Mouse (Mus musculus) CH12.LX (cell line): ENCODE data around the gene Yod1. TPM values are rescaled to one million over a fixed set of nuclear protein-coding genes. Genes with fewer than 3 reads are reported as not detected.

Experiments
- DNase-seq: peaks from one replicate; pipeline ENCODE4 v3.0.0-alpha.2; 2013; ENCODE audit errors: extremely low read depth
- H3K27ac ChIP-seq: 2 replicates; pipeline ENCODE4 v1.5.1; 2012; ENCODE audit warnings: low read depth, mild to moderate bottlenecking, control low read depth, moderate library complexity; ENCODE audit not compliant: insufficient read depth
- H3K27me3 ChIP-seq: replicated peaks from 2 replicates; pipeline ENCODE3; 2012; ENCODE audit warnings: inconsistent platforms
- H3K36me3 ChIP-seq, 2 experiments: replicated peaks in 1 of 2; 2 replicates each; pipeline versions ENCODE3 to v1.6.1; 2012; ENCODE audit warnings: inconsistent platforms in 1 of 2, low read length in 1 of 2, mild to moderate bottlenecking in 1 of 2, mixed read lengths in 1 of 2, moderate library complexity in 1 of 2; ENCODE audit not compliant: control insufficient read depth in 1 of 2, insufficient read depth in 1 of 2
- H3K4me1 ChIP-seq, 2 experiments: 2 replicates each; pipeline ENCODE4 v1.6.1; 2012; ENCODE audit warnings: inconsistent platforms in 1 of 2, moderate library complexity in 1 of 2; ENCODE audit not compliant: insufficient read depth in 2 of 2, control insufficient read depth in 1 of 2
- H3K4me2 ChIP-seq: 2 replicates; pipeline ENCODE4 v1.6.1; 2012; ENCODE audit warnings: low read depth, mild to moderate bottlenecking, control low read depth; ENCODE audit not compliant: poor library complexity, insufficient read depth, severe bottlenecking
- H3K4me3 ChIP-seq, 3 experiments: fragments of 150-350 bp in 1 of 3; sonication (generic) in 1 of 3; replicated peaks in 1 of 3; 2 replicates each; pipeline versions ENCODE3 to v1.5.1; 2011 to 2012; ENCODE audit warnings: low read depth in 2 of 3, low read length in 2 of 3, mild to moderate bottlenecking in 2 of 3, moderate library complexity in 2 of 3, control low read depth in 1 of 3, improper control_type of control experiment in 1 of 3, inconsistent platforms in 1 of 3, mixed read lengths in 1 of 3; ENCODE audit not compliant: poor library complexity in 1 of 3
- H3K79me2 ChIP-seq: replicated peaks from 2 replicates; pipeline ENCODE4 v1.6.1; 2012; ENCODE audit warnings: mild to moderate bottlenecking, moderate library complexity; ENCODE audit not compliant: control insufficient read depth, poor library complexity, insufficient read depth, severe bottlenecking; ENCODE audit errors: extremely low read depth
- H3K9ac ChIP-seq: 2 replicates; pipeline ENCODE4 v1.6.1; 2012; ENCODE audit warnings: low read depth, mild to moderate bottlenecking, control low read depth, moderate library complexity; ENCODE audit not compliant: insufficient read depth
- H3K9me3 ChIP-seq: replicated peaks from 2 replicates; pipeline ENCODE3; 2012; ENCODE audit warnings: low read length, inconsistent platforms, mixed read lengths
- CTCF ChIP-seq, 2 experiments: IDR thresholded peaks in 1 of 2; conservative IDR thresholded peaks in 1 of 2; 2 replicates each; pipeline ENCODE4 v1.5.1; 2011 to 2012; ENCODE audit warnings: low read depth in 2 of 2, low read length in 2 of 2, improper control_type of control experiment in 1 of 2, inconsistent platforms in 1 of 2, mild to moderate bottlenecking in 1 of 2, moderate library complexity in 1 of 2
- ELF1 ChIP-seq: IDR thresholded peaks from 2 replicates; pipeline ENCODE4 v1.6.1; 2014; ENCODE audit warnings: low read depth, mild to moderate bottlenecking, inconsistent platforms, low read length, improper control_type of control experiment
- EP300 ChIP-seq: IDR thresholded peaks from 2 replicates; pipeline ENCODE4 v1.6.1; 2011; ENCODE audit warnings: low read length, improper control_type of control experiment
- ETS1 ChIP-seq: conservative IDR thresholded peaks from 2 replicates; pipeline ENCODE4 v1.6.1; 2012; ENCODE audit warnings: low read depth, mild to moderate bottlenecking, inconsistent platforms, low read length, improper control_type of control experiment, moderate library complexity
- GABPA ChIP-seq: IDR thresholded peaks from 2 replicates; pipeline ENCODE4 v1.6.1; 2012; ENCODE audit warnings: low read depth, low read length, improper control_type of control experiment, inconsistent platforms; ENCODE audit not compliant: insufficient replicate concordance
- HCFC1 ChIP-seq: IDR thresholded peaks from 2 replicates; pipeline ENCODE4 v1.6.1; 2012; ENCODE audit warnings: low read depth, mild to moderate bottlenecking, inconsistent platforms, low read length, improper control_type of control experiment
- JUN ChIP-seq: IDR thresholded peaks from 2 replicates; pipeline ENCODE4 v1.6.1; 2011; ENCODE audit warnings: low read depth, mild to moderate bottlenecking, low read length, improper control_type of control experiment, moderate library complexity; ENCODE audit not compliant: insufficient read depth
- KAT2A ChIP-seq: IDR thresholded peaks from 2 replicates; pipeline ENCODE4 v1.6.1; 2012; ENCODE audit warnings: low read length, improper control_type of control experiment, inconsistent platforms; ENCODE audit not compliant: insufficient replicate concordance
- MAX ChIP-seq: IDR thresholded peaks from 2 replicates; pipeline ENCODE4 v1.6.1; 2011; ENCODE audit warnings: low read length, improper control_type of control experiment
- POLR2AphosphoS2 ChIP-seq: IDR thresholded peaks from 2 replicates; pipeline ENCODE4 v1.6.1; 2011; ENCODE audit warnings: low read depth, low read length, improper control_type of control experiment
- RCOR1 ChIP-seq: conservative IDR thresholded peaks from 2 replicates; pipeline ENCODE4 v1.6.1; 2012; ENCODE audit warnings: low read depth, mild to moderate bottlenecking, inconsistent platforms, low read length, improper control_type of control experiment
- SIN3A ChIP-seq: IDR thresholded peaks from 2 replicates; pipeline ENCODE4 v1.6.1; 2012; ENCODE audit warnings: low read length, improper control_type of control experiment, inconsistent platforms
- TBP ChIP-seq: conservative IDR thresholded peaks from 2 replicates; pipeline ENCODE4 v1.6.1; 2011; ENCODE audit warnings: low read depth, low read length, improper control_type of control experiment
- TCF12 ChIP-seq: IDR thresholded peaks from 2 replicates; pipeline ENCODE4 v1.6.1; 2014; ENCODE audit warnings: low read depth, mild to moderate bottlenecking, inconsistent platforms, low read length, improper control_type of control experiment
- UBTF ChIP-seq: IDR thresholded peaks from 2 replicates; pipeline ENCODE4 v1.6.1; 2012; ENCODE audit warnings: low read depth, mild to moderate bottlenecking, inconsistent platforms, low read length, improper control_type of control experiment, moderate library complexity
- ZMIZ1 ChIP-seq: IDR thresholded peaks from 2 replicates; pipeline ENCODE4 v1.6.1; 2012; ENCODE audit warnings: low read depth, mild to moderate bottlenecking, inconsistent platforms, low read length, improper control_type of control experiment
- dilution Hi-C: fragments of 300-500 bp; cut with MboI; formaldehyde crosslinking; loops from 2 replicates; pipeline ENCODE4 v1.14.3; 2020; ENCODE audit warnings: low sequenced_read_pairs; ENCODE audit not compliant: extremely low pct_unique_long_range_greater_than_20kb, extremely low pct_ligation_motif_present
- in situ Hi-C: fragments of 300-500 bp; cut with MboI; formaldehyde crosslinking; loops from 3 replicates; pipeline ENCODE4 v1.14.3; 2019; ENCODE audit warnings: low sequenced_read_pairs, low pct_ligation_motif_present, low pct_unique_long_range_greater_than_20kb, mixed read lengths
- polyA plus RNA-seq: library from polyadenylated mRNA; unstranded; fragments of >175 nt; gene quantifications from 2 replicates; pipeline ENCODE4 v1.2.1, GENCODE M21; 2012; ENCODE audit warnings: low read depth; ENCODE audit not compliant: insufficient read length
- total RNA-seq, 2 experiments: library from RNA; depleted of rRNA; stranded (reverse); fragments of 300-350 nt in 1 of 2; fragments of >200 nt in 1 of 2; gene quantifications; 2 replicates each; pipeline ENCODE4 v1.2.3; 2012 to 2014

Gene Yod1
- total and polyA plus RNA-seq, 3 experiments: 3.6 to 5.4 (median 5.2) TPM

GRCm38 (mm10) chr1:130731741-130732337 is 14.7 kb downstream of the Yod1 start, which contains the start of gene AA986860:
Gene AA986860, plus strand, starts transcription at chr1:130731976.
- no peaks in the 10 kb centered on the region for H3K79me2 ChIP-seq
- TF ChIP-seq TBP (no peak), MAX (no peak)
- TF ChIP-seq, all 38 proteins: peak for 0
- peaks cover 0 to 9% of the 10 kb centered on the region in 2 experiments; a peak in 1 of 4 replicates for H3K4me1 ChIP-seq
- no peak within 1 kb of the TSS for H3K9ac ChIP-seq
- H3K27ac ChIP-seq: no peak within 1 kb of the TSS
- no peak within 1 kb of the TSS for H3K4me2 ChIP-seq
- no peaks in the 10 kb centered on the region for H3K27me3 ChIP-seq
- H3K9me3 ChIP-seq: no peaks in the 10 kb centered on the region
- H3K36me3 ChIP-seq: no peaks in the 10 kb centered on the region
- dilution Hi-C loops: no loop called here
- in situ Hi-C loops: no loop called here
- DNase-seq: no peak
- H3K4me3 ChIP-seq: no peak within 1 kb of the TSS

- H3K9ac ChIP-seq: no peak overlapping the region
- no peaks in the 10 kb centered on the region for H3K9me3 ChIP-seq
- dilution Hi-C loops (no loop called here), in situ Hi-C loops (no loop called here)
- no peaks in the 10 kb centered on the region for H3K27me3 ChIP-seq
- DNase-seq: no peak
- H3K4me2 ChIP-seq: no peak overlapping the region
- H3K4me1 ChIP-seq: peaks cover 0 to 15% of the 10 kb centered on the region in 2 experiments; a peak in 1 of 4 replicates
- TF ChIP-seq RCOR1 (no peak), TCF12 (no peak), JUN (no peak), POLR2AphosphoS2 (no peak), ETS1 (no peak), ELF1 (no peak), HCFC1 (no peak), GABPA (no peak), EP300 (no peak), CTCF (conservative IDR thresholded peaks at IDR 0.05 in 1 of 2, IDR thresholded peaks at IDR 0.05 in 1 of 2; ENCODE audit: low read depth in 2 of 2, low read length in 2 of 2) (no peak), KAT2A (no peak), SIN3A (no peak), ZMIZ1 (no peak), UBTF (no peak)
- no peaks in the 10 kb centered on the region for H3K79me2 ChIP-seq
- no peak overlapping the region for H3K27ac ChIP-seq
- H3K4me3 ChIP-seq: no peak overlapping the region
- H3K36me3 ChIP-seq: no peaks in the 10 kb centered on the region
Observed at GRCm38 (mm10) chr1:130732706-130733658, 15.9 kb downstream of the Yod1 start.
